Mouse (Mus musculus): ENCODE results near the gene Ramac. TPM values are rescaled to one million over a fixed set of nuclear protein-coding genes. Genes with fewer than 3 reads are reported as not detected.
A peak's percentile ranks its signal among the peaks of the same experiment; 100 is the strongest.

The Ramac gene
- total RNA-seq, 2 experiments from 2014 or later = 55.1 to 73.6 TPM

GRCm38 (mm10) chr7:81772786-81773539, 10.2 kb downstream of the Ramac start:
- peak; percentile 63; the same call in 1 of the 2 replicates for ATAC-seq (replicated peaks; ENCODE audit: low FRiP score, low TSS enrichment, poor library complexity, severe bottlenecking)

DNA sequence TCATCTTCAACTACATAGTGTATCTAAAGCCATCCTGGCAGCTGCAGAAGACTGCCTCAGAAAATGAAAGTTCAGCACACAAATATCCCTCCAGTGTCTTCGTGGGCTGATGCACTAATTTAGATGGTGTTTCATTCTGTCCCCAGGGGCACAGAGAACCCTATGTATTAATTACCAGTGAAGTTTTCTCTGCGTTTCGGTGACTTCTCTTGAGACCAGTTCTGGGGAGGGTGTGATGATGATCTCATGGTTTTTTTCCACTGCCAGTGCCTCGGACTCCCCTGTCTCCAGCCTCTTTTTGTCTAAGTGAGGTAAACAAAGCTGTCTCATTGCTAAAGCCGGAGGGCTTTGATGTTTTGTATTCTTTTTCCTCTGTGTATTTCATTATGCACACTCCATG, 12.6 kb downstream of the Ramac start:
- no peak for ATAC-seq (replicated peaks; ENCODE audit: low FRiP score, low TSS enrichment, poor library complexity, severe bottlenecking)

GRCm38 (mm10) chr7:81777667-81778218, 15.0 kb downstream of the Ramac start:
- ATAC-seq (replicated peaks; ENCODE audit: low FRiP score, low TSS enrichment, poor library complexity, severe bottlenecking) = no peak

GRCm38 (mm10) chr7:81788536-81788935, 25.8 kb downstream of the Ramac start:
- peak; percentile 39 for ATAC-seq (replicated peaks; ENCODE audit: low FRiP score, low TSS enrichment, poor library complexity, severe bottlenecking)

DNA sequence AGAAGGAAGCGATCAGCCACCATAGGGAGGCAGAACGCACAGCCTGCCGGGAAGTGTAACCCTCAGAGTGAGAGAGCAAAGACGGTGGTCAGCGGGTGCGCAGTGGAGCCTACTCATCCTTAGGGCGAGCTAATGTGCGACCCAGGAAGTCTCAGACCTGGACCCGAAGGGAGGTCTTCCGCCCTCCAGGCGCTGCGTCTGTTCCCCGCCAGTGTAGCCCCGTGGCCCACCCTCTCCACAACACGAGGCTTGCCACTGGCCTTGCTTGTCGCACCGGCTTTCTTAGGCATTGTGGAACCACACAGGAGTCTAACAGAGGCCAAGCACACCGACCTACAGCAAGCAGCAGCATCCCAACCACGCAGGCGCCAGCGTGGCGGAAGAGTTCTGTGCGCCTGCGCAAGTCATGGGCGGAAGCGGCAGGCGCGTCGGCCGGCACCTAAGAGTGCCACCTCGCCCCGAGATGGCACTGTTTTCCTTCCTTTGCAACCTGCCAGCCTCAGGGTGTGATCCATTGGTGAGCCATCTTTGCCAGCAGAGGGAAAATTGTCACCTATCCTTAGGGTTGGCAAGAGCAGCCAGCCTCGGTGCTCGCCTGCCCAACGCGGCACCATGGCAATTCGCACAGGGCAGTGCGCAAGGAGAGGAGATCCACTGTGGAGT, 26.5 kb downstream of the Ramac start, which contains the start of gene 3110040N11Rik:
3110040N11Rik (minus strand) TSS at position 384 of the 663 bp plus-strand sequence.
- peak; percentile 97 for ATAC-seq (replicated peaks; ENCODE audit: low FRiP score, low TSS enrichment, poor library complexity, severe bottlenecking)

DNA sequence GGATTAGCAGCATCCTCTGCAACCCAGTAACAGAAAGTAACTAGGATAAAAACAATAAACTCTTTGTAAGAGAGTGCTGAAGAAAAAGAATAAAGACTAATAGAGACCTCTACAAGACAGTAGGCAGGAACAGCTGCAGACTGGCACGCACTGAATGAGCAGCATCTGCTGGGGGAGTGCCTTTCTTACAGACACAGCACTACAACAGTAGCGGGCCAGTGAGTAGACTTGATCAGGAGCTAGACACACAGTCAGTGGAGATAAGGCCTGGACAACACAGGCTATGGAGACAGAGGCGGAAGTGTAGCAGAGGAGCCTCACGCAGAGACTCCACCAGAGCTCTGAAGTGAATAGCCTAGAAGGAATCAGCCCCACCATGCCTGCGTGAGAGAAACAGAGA, 43.3 kb downstream of the Ramac start:
- peak; percentile 74; the same call in 1 of the 2 replicates for ATAC-seq (replicated peaks; ENCODE audit: low FRiP score, low TSS enrichment, poor library complexity, severe bottlenecking)

Other genes starting within 250 kb of the Ramac start
- gene Fsd2, start 196.0 kb upstream of the Ramac start, total RNA-seq (2014; fragmentation: Nextera tagmentation) = not detected in 2 replicates
- 0.19 TPM in 1 of 2 replicates, not detected in the other for gene Fsd2, start 196.0 kb upstream of the Ramac start, total RNA-seq (2017)
- gene Whamm, start 191.7 kb upstream of the Ramac start, total RNA-seq (2014; fragmentation: Nextera tagmentation) = 13.5 and 21.5 TPM in 2 replicates
- gene Whamm, start 191.7 kb upstream of the Ramac start, total RNA-seq (2017) = 17.7 and 33.8 TPM in 2 replicates
- 0.33 and 3.3 TPM in 2 replicates for gene Homer2, start 55.4 kb upstream of the Ramac start, total RNA-seq (2014; fragmentation: Nextera tagmentation)
- gene Homer2, start 55.4 kb upstream of the Ramac start, total RNA-seq (2017) = 1.4 and 3.4 TPM in 2 replicates
- 45.5 and 46.0 TPM in 2 replicates for gene 3110040N11Rik, start 26.6 kb downstream of the Ramac start, total RNA-seq (2014; fragmentation: Nextera tagmentation)
- 67.5 and 133 TPM in 2 replicates for gene 3110040N11Rik, start 26.6 kb downstream of the Ramac start, total RNA-seq (2017)
- gene Btbd1, start 66.5 kb downstream of the Ramac start, total RNA-seq (2014; fragmentation: Nextera tagmentation) = 52.4 and 59.3 TPM in 2 replicates
- gene Btbd1, start 66.5 kb downstream of the Ramac start, total RNA-seq (2017) = 114 and 118 TPM in 2 replicates
- not detected in 2 replicates for gene Gm10160, start 92.9 kb downstream of the Ramac start, total RNA-seq (2014; fragmentation: Nextera tagmentation)
- not detected in 2 replicates for gene Gm10160, start 92.9 kb downstream of the Ramac start, total RNA-seq (2017)
- gene Tm6sf1, start 96.1 kb downstream of the Ramac start, total RNA-seq (2014; fragmentation: Nextera tagmentation) = 4.8 and 15.9 TPM in 2 replicates
- 7.4 and 13.3 TPM in 2 replicates for gene Tm6sf1, start 96.1 kb downstream of the Ramac start, total RNA-seq (2017)
- gene Hdgfl3, start 171.5 kb downstream of the Ramac start, total RNA-seq (2014; fragmentation: Nextera tagmentation) = 0.32 and 0.76 TPM in 2 replicates
- gene Hdgfl3, start 171.5 kb downstream of the Ramac start, total RNA-seq (2017) = 0.56 and 3.6 TPM in 2 replicates
- gene Bnc1, start 229.4 kb downstream of the Ramac start, total RNA-seq (2014; fragmentation: Nextera tagmentation) = not detected in 2 replicates
- gene Bnc1, start 229.4 kb downstream of the Ramac start, total RNA-seq (2017) = not detected in 2 replicates

Measured in megakaryocyte-erythroid progenitor cell, adult 5-6 weeks (primary cell).